Comparison of ENCODE assay signal across 10 mouse cellular contexts in the genomic region with DNA sequence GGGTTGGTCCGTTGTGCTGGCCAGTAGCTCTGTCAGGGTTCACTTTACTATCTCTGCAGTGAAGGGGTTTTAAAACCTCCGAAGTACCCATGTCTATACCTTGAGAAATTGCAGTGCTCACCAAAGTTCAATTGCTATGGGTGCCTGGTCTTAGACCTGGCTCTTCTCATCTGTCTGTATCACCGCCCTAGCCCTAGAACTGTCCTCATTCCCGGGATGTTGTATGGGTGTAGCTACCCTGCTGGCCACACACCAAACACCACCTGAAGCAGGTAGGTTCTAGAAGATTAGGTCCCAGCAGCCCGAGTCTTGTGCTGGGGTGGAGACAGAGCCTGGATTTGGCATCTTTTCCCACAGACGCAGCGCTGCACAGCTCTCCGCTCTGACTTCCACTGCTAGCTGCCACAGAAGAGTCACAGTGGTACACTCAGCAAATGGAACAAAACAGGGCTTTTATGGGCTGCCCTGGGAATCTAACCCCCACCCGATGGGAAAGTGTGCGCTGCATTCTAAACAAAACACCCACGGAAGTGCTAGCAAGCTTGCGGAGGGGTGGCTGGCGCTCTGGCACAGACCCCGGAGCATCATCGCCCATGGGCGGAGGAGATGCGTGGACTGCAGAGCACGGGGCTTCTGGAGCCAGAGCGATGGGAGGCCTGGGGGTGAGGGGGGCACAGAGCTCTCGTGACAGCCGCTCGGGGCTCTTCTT. TPM values are rescaled to one million over a fixed set of nuclear protein-coding genes. Genes with fewer than 3 reads are reported as not detected.
DNase-seq lines count a peak whose midpoint lies in the region; ATAC-seq and TF ChIP-seq lines count a peak whose summit lies in the region.
"Had no signal": no experiment of that assay in that cellular context is flagged by ENCODE, and none has a peak within 500 bp of the region (broad histone marks: within the 10 kb centered on the region; RNA-seq: fewer than 3 reads in every experiment).

No protein-coding gene starts in this region.

- TF ChIP-seq CTCF in cerebellum, adult 2 months (IDR thresholded peaks at IDR 0.05; ENCODE audit: borderline replicate concordance, insufficient read depth, low read depth, low read length): no peak

- whole genome bisulfite sequencing in cerebellum, adult 2 months: 54% methylated on average over 22 of the region's 22 CpGs

- H3K4me3 ChIP-seq in cerebellum, adult 2 months (replicated peaks; ENCODE audit: insufficient read depth, low read depth, low read length): no peak overlapping the region

- ATAC-seq in megakaryocyte, adult 5-6 weeks (ENCODE audit: poor library complexity, severe bottlenecking): no peak
- ATAC-seq in inflammation-experienced regulatory T-cells, adult 6 months: no peak

- DNase-seq in cerebellum, adult 2 months: peak; percentile 15 to 29
- DNase-seq in cerebellum, adult 9-10 months: no peak
- DNase-seq in frontal cortex, postnatal 36 days (ENCODE audit: low spot score in 2 of 2): peak; percentile 31 to 66
- peak; percentile 54 to 72 for DNase-seq in left cerebral cortex, adult 9 months (ENCODE audit: low spot score in 2 of 2)
- DNase-seq in right cerebral cortex, adult 2 months (ENCODE audit: low spot score in 2 of 2): peak; percentile 54 to 65
- DNase-seq in gastrocnemius, postnatal 10 days: no peak

- no peak overlapping the region for H3K27ac ChIP-seq in cerebellum, adult 2 months (ENCODE audit: insufficient read depth, low read length)
- H3K27ac ChIP-seq: kidney, postnatal 0 days; liver, embryonic 14.5 days had no signal

- H3K27me3 ChIP-seq in cerebellum, adult 2 months (ENCODE audit: control insufficient read depth, insufficient read depth, low read length): no peaks in the 10 kb centered on the region

- TF ChIP-seq POLR2A in cerebellum, adult 2 months (IDR thresholded peaks at IDR 0.05; ENCODE audit: borderline replicate concordance, insufficient read depth, low read length): no peak

- H3K4me1 ChIP-seq in cerebellum, adult 2 months (ENCODE audit: control insufficient read depth, insufficient read depth, low read length): no peaks in the 10 kb centered on the region

RNA-seq across cellular contexts. Expression of a gene that starts 21.2 kb away (rescaled TPM):
- polyA plus RNA-seq in cerebellum, adult 2 months (2012; rRNA removed): 41.4 and 42.8 TPM in 2 replicates
- 13.2 and 20.1 TPM in 2 replicates for total RNA-seq in megakaryocyte, adult 5-6 weeks (2015)
- 19.2 and 23.7 TPM in 2 replicates for total RNA-seq in megakaryocyte, adult 5-6 weeks (2017)
- polyA plus RNA-seq in inflammation-experienced regulatory T-cells, adult 6 months (2017; shearing (Covaris generic)): 100 to 1,000 TPM in 1 of 3 experiments, 10 to 100 TPM in 2; 67.1 to 113 (median 95.6) TPM
- total RNA-seq in gastrocnemius, postnatal 10 days (2021): 1 to 10 TPM; 4.0 to 4.8 TPM

Comparison
In these comparisons a context has a peak if more than half of its experiments do, and no peak if none do; other contexts are left out.
1. DNase-seq: peak in cerebellum, adult 2 months (2 of 2), frontal cortex, postnatal 36 days (2 of 2), left cerebral cortex, adult 9 months (2 of 2) and right cerebral cortex, adult 2 months (2 of 2); none in cerebellum, adult 9-10 months (single experiment) and gastrocnemius, postnatal 10 days (single experiment).